Mouse (Mus musculus): ENCODE results near the gene B3glct.

DNA sequence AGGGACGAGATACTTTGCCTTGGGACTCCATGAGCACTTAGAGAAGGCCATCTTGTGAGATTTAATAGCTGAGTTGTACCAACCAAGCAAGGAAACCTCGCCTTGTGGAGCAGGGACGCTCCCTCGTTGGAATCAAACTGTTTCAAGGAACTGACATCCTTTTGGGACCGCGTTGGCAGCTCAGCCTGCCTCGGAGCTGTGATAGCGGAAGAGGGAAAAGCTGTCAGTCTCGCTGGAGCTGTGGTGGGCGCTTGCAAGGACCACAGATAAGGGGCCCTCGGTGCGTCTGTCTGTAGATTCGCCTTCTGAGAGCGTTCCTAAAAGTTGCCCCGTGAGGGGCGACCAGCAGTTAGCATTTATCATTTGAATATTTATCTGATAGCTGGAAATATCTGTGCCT lies 35.8 kb downstream of the B3glct start:
- TF ChIP-seq CTCF (IDR thresholded peaks at IDR 0.05; ENCODE audit: borderline replicate concordance, insufficient read depth, low read depth, low read length) (no peak), POLR2A (IDR thresholded peaks at IDR 0.05; ENCODE audit: borderline replicate concordance, insufficient read depth, low read length) (no peak)
